Mouse (Mus musculus) brain, embryonic 14.5 days (tissue): ENCODE measurements around the gene Tlk2.

ENCODE experiments used
- CTCF ChIP-seq: fragments of 200-500 bp; IDR thresholded peaks from 2 replicates; pipeline ENCODE4 v1.5.1; 2012; ENCODE audit warnings: inconsistent platforms, mild to moderate bottlenecking, moderate library complexity, borderline replicate concordance; ENCODE audit not compliant: insufficient read depth, insufficient read length; ENCODE audit errors: extremely low read depth
- POLR2A ChIP-seq: fragments of 200-500 bp; IDR thresholded peaks from 2 replicates; pipeline ENCODE4 v1.6.1; 2012; ENCODE audit warnings: mild to moderate bottlenecking, inconsistent platforms, borderline replicate concordance; ENCODE audit not compliant: poor library complexity, insufficient read depth, insufficient read length, severe bottlenecking; ENCODE audit errors: extremely low read depth

- no peak for TF ChIP-seq POLR2A
- TF ChIP-seq CTCF, result no peak
These were observed 86.4 kb downstream of the Tlk2 start for GRCm38 (mm10) chr11:105264988-105265387.
